Mouse (Mus musculus) C2C12 (cell line): Measurements from ENCODE around the gene Lce6a. TPM values are rescaled to one million over a fixed set of nuclear protein-coding genes. Genes with fewer than 3 reads are reported as not detected.

ENCODE experiments used
- H3K27me3 ChIP-seq: one replicate; pipeline ENCODE4 v1.6.1; 2011; ENCODE audit not compliant: control insufficient read depth, insufficient read depth, insufficient read length
- H3K36me3 ChIP-seq: one replicate; pipeline ENCODE4 v1.6.1; 2011; ENCODE audit not compliant: control insufficient read depth, insufficient read depth
- H3K4me3 ChIP-seq: one replicate; pipeline ENCODE4 v1.5.1; 2011; ENCODE audit warnings: mild to moderate bottlenecking, control low read depth; ENCODE audit not compliant: poor library complexity, insufficient read depth, severe bottlenecking
- H3K79me2 ChIP-seq: one replicate; pipeline ENCODE4 v1.6.1; 2011; ENCODE audit not compliant: control insufficient read depth, insufficient read depth
- H3K79me3 ChIP-seq: one replicate; pipeline ENCODE4 v1.6.1; 2011; ENCODE audit warnings: low read depth, control low read depth
- H3ac ChIP-seq: one replicate; pipeline ENCODE3; 2011; ENCODE audit warnings: low read depth; ENCODE audit not compliant: control insufficient read depth, insufficient read length
- CEBPB ChIP-seq: IDR thresholded peaks from one replicate; pipeline ENCODE4 v1.6.1; 2011; ENCODE audit warnings: low read depth, mild to moderate bottlenecking, control low read depth, moderate library complexity
- CTCF ChIP-seq: IDR thresholded peaks from one replicate; pipeline ENCODE4 v1.5.1; 2011; ENCODE audit not compliant: control insufficient read depth, insufficient read depth, insufficient read length
- FOSL1 ChIP-seq: IDR thresholded peaks from one replicate; pipeline ENCODE4 v1.8.0; 2011; ENCODE audit warnings: mild to moderate bottlenecking, low read length; ENCODE audit not compliant: poor library complexity, insufficient read depth, severe bottlenecking
- MAX ChIP-seq: IDR thresholded peaks from one replicate; pipeline ENCODE4 v1.6.1; 2011; ENCODE audit warnings: mild to moderate bottlenecking, control low read depth
- MYOD1 ChIP-seq: IDR thresholded peaks from one replicate; pipeline ENCODE4 v1.6.1; 2011; ENCODE audit warnings: low read depth; ENCODE audit not compliant: control insufficient read depth, insufficient read length
- MYOG ChIP-seq: IDR thresholded peaks from one replicate; pipeline ENCODE4 v1.6.1; 2011; ENCODE audit not compliant: control insufficient read depth, insufficient read length; ENCODE audit errors: extremely low read depth
- USF1 ChIP-seq: IDR thresholded peaks from one replicate; pipeline ENCODE4 v1.6.1; 2011; ENCODE audit warnings: low read depth, mild to moderate bottlenecking, control low read depth, moderate library complexity
- long read RNA-seq, 2 experiments: library from polyadenylated mRNA; unstranded; transcript quantifications; one replicate each; pipeline ENCODE4 v2.0.0; 2019 to 2020
- polyA plus RNA-seq: library from polyadenylated mRNA; unstranded; fragments of >200 nt; fragmentation: generic; extraction: Trizol; gene quantifications from one replicate; pipeline ENCODE4 v1.2.1, GENCODE M21; 2012; ENCODE audit warnings: missing spikeins

The Lce6a gene
- polyA plus RNA-seq, result not detected
- long read RNA-seq, experiment 1, result 0 reads
- long read RNA-seq, experiment 2, result 0 reads

DNA sequence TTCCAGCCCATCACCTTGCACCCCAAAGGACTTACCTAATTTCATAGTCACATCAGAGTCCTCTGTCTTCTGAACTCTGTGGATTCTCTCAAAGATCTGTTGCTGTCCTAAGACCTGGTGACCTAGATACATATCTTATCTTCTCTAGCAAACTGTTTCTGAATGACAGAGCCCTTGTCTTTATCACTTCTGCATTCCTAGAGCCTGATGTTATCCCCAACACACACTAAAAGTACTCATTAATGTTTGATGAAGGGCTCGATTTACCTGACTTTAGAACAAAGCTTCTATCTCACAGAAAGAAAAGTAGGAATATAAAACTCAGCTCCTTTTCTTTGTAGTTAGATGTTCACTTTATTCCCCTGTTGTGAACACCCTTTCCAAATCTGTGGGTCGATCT lies at the start of gene Lce6a:
TSS of gene Lce6a (minus strand) at position 101 of the 400 bp plus-strand sequence.
- H3K79me3 ChIP-seq, result no peaks in the 10 kb centered on the region
- no peaks in the 10 kb centered on the region for H3K27me3 ChIP-seq
- no peaks in the 10 kb centered on the region for H3K79me2 ChIP-seq
- TF ChIP-seq FOSL1, result no peak
- TF ChIP-seq CEBPB, result no peak
- TF ChIP-seq MAX, result no peak
- TF ChIP-seq USF1, result no peak
- TF ChIP-seq CTCF, result no peak
- no peak for TF ChIP-seq MYOG
- no peak for TF ChIP-seq MYOD1
- no peak within 1 kb of the TSS for H3ac ChIP-seq
- H3K36me3 ChIP-seq, result no peaks in the 10 kb centered on the region
- no peak within 1 kb of the TSS for H3K4me3 ChIP-seq

DNA sequence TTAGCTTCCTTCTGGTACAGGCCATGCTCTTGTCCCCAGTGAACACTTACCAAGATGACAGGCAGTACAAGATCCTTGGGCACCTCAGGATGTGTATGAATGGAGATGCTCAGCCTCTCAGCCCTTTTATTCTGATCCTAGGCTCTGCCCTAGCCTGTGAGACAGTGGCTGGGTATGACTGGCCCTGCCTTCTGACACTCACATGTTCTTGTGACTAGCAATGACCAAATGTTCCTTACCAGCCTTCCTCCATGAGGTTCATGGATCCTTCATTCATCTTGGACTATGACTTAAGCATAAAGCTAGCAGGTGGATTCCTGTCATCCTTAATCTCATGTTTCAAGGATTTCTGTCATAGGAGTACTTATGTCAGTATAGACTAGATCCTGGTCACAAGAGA lies 48.8 kb upstream of the Lce6a start, which contains the start of gene Lce1a2:
TSS of gene Lce1a2 (minus strand) at position 101 of the 400 bp plus-strand sequence.
- Histone ChIP-seq H3K79me2 (no peaks in the 10 kb centered on the region), H3K79me3 (no peaks in the 10 kb centered on the region), H3K36me3 (no peaks in the 10 kb centered on the region), H3K27me3 (no peaks in the 10 kb centered on the region), H3ac (no peak within 1 kb of the TSS), H3K4me3 (no peak within 1 kb of the TSS)
- no peak for TF ChIP-seq MYOD1
- no peak for TF ChIP-seq CEBPB
- no peak for TF ChIP-seq MYOG
- no peak for TF ChIP-seq USF1
- no peak for TF ChIP-seq MAX
- no peak for TF ChIP-seq CTCF
- TF ChIP-seq FOSL1, result no peak

DNA sequence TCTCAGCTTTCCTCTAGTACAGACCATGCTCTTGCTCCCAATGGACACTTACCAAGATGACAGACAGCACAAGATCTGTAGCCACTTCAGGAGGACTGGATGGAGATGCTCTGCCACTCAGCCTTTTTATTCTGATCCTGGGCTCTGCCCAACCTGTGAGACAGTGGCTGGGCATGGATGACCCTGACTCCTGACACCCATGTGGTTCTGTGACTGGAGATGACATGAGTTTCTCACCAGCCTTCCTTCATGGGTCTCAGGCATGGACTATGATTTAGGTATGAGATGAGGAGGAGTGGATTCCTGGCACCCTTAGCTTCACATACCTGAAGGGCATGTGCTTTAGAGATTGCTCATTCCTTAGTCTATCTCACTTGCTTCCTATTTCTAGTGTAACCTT lies 35.4 kb upstream of the Lce6a start, which contains the start of gene Lce1b:
TSS of gene Lce1b (minus strand) at position 101 of the 400 bp plus-strand sequence.
- no peak for TF ChIP-seq CEBPB
- no peak for TF ChIP-seq FOSL1
- no peak for TF ChIP-seq USF1
- TF ChIP-seq MYOG, result no peak
- Histone ChIP-seq H3K4me3 (no peak within 1 kb of the TSS), H3K79me3 (no peaks in the 10 kb centered on the region), H3K36me3 (no peaks in the 10 kb centered on the region), H3K79me2 (no peaks in the 10 kb centered on the region), H3ac (no peak within 1 kb of the TSS), H3K27me3 (no peaks in the 10 kb centered on the region)

DNA sequence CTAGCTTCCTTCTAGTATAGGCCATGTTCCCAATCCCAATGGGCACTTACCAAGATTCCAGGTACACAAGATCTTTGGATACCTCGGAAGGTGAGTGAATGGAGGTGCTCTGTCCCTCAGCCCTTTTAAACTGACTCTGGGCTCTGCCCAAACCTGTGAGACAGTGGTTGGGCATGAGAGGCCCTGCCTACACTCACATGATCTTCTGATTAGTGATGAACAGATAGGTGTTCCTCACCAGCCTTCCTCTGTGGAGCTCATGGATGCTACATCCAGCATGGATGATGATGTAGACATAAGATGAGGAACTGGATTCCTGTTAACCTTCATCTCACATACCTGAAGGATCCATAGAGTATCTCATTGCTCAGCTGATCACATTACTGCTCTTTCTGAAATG lies 26.7 kb upstream of the Lce6a start, which contains the start of gene Lce1a1:
TSS of gene Lce1a1 (minus strand) at position 101 of the 400 bp plus-strand sequence.
- TF ChIP-seq MYOD1, result no peak
- H3K79me2 ChIP-seq, result no peaks in the 10 kb centered on the region
- no peaks in the 10 kb centered on the region for H3K27me3 ChIP-seq
- H3K36me3 ChIP-seq, result no peaks in the 10 kb centered on the region
- no peak within 1 kb of the TSS for H3ac ChIP-seq
- no peaks in the 10 kb centered on the region for H3K79me3 ChIP-seq
- H3K4me3 ChIP-seq, result no peak within 1 kb of the TSS

DNA sequence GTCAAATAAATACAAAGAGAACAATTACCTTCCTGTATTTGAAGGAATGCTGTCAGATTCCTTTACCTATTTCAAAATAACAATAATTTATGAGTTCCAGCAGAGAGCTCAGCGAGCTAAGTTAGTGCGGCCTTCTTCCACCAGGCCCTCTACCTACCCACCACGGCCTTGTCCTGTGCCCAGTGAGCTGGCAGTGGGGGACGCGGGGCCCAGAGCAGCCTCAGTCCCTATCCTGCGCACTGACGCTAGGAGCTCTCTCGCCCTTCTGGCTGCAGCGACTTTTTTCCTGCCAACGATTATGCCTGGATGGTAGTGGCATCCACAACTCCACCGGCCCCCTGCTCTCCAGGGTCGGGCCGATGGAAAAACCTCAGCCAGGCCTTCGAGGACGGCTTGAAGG lies 18.4 kb upstream of the Lce6a start:
- Histone ChIP-seq H3K4me3 (no peak overlapping the region), H3K36me3 (no peaks in the 10 kb centered on the region), H3K79me2 (no peaks in the 10 kb centered on the region), H3K79me3 (no peaks in the 10 kb centered on the region), H3K27me3 (no peaks in the 10 kb centered on the region), H3ac (no peak overlapping the region)
- TF ChIP-seq MAX (no peak), CEBPB (no peak), MYOG (no peak), MYOD1 (no peak), FOSL1 (no peak), CTCF (no peak), USF1 (no peak)

DNA sequence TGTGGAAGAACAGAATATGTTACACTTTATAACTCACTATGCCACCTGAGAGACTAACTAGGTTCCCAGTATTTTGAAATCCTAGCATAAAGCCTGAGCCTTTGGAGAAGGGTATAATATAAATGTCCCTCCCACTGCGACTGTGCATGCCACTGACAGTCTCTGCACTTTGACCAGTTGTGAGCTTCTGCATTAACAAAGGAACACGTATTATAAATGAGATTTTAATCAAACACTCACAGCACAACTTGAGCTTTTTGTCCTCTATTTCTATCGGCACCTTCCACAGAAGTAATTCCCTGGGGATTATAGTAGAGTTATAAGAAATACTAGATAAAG lies 17.2 kb upstream of the Lce6a start:
- H3K79me2 ChIP-seq, result no peaks in the 10 kb centered on the region
- H3K4me3 ChIP-seq, result no peak overlapping the region
- H3K27me3 ChIP-seq, result no peaks in the 10 kb centered on the region
- H3K79me3 ChIP-seq, result no peaks in the 10 kb centered on the region
- no peaks in the 10 kb centered on the region for H3K36me3 ChIP-seq
- TF ChIP-seq USF1, result no peak
- no peak for TF ChIP-seq MAX
- TF ChIP-seq MYOG, result no peak
- TF ChIP-seq FOSL1, result no peak
- no peak for TF ChIP-seq CTCF
- TF ChIP-seq CEBPB, result no peak
- TF ChIP-seq MYOD1, result no peak
- no peak overlapping the region for H3ac ChIP-seq
